Mouse (Mus musculus): ENCODE data around the gene BC049352.

BC049352 gene

GRCm38 (mm10) chr9:45241397-45241796 lies 59.6 kb downstream of the BC049352 start:
- in situ Hi-C loops (cut with MboI; ENCODE audit: low sequenced_read_pairs) = no loop called here

DNA sequence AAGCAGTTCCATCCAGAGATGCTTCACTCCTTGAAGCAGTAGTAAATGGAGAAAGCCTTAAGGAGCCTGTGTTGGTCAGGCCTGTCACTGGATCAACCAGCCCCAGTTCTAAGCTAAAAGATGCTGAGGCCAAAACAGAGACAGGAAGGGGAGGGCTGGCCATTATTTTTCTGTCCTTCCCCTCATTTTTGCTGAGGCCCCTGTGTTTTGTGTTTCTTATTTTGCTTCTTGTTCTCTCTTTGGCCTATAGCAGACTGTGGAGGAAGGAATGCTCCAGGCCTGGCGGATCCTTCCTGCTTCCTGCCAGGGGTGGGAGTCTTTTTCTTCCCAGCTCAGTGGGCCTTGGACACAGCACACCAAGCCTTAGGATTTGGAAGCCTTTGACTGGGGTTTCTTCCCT lies 63.6 kb downstream of the BC049352 start:
- in situ Hi-C loops (cut with MboI; ENCODE audit: low sequenced_read_pairs) = no loop called here

DNA sequence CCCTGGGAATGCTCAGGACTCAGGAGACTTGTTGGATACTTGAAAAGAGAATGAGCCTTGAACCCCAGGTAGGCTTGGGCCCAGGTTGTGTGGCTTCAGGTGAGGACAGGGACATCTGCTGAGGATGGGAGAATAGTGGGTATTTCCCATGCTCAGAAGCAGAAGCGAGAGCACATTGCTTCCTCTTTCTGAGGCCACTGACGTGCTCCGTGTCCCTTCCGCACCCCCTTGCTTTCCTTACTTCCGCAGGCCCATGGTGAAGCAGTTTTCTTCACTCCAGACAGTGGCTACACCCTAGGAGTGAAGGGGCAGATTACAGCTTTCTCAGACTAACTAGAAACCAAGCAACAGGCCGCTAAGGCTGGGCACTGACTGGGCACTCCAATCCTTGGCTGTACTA lies 64.3 kb downstream of the BC049352 start:
- in situ Hi-C loops (cut with MboI; ENCODE audit: low sequenced_read_pairs) = no loop called here

GRCm38 (mm10) chr9:45247536-45247935 lies 65.7 kb downstream of the BC049352 start:
- in situ Hi-C loops (cut with MboI; ENCODE audit: low sequenced_read_pairs) = no loop called here

- in situ Hi-C loops (cut with MboI; ENCODE audit: low sequenced_read_pairs) = no loop called here
These were observed 68.5 kb downstream of the BC049352 start for GRCm38 (mm10) chr9:45250306-45250705.

- in situ Hi-C loops (cut with MboI; ENCODE audit: low sequenced_read_pairs) = no loop called here
These were observed 69.5 kb downstream of the BC049352 start for GRCm38 (mm10) chr9:45251281-45251680.

GRCm38 (mm10) chr9:45251990-45252389 lies 70.2 kb downstream of the BC049352 start:
- in situ Hi-C loops (cut with MboI; ENCODE audit: low sequenced_read_pairs) = no loop called here

GRCm38 (mm10) chr9:45252395-45252794 lies 70.6 kb downstream of the BC049352 start:
- in situ Hi-C loops (cut with MboI; ENCODE audit: low sequenced_read_pairs) = no loop called here

DNA sequence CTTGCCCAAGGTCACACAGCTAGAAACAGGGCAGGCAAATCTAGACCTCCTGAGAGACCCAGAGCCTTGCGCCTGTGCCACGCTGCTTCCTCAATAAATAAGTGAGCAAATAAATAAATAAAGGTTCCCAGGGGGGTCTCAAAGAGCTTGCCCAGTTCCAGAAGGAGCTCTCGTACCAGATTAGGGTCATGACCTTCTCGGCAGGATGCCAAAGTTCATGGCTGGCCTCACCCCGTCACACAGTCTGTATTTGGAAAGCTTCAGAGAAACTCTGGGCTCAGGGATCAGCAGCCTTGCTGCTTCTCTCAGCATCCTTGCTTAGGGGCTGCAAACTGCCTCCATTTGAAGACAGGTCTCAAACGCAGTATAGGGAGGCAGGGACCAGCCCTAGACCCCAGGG lies 72.2 kb downstream of the BC049352 start:
- in situ Hi-C loops (cut with MboI; ENCODE audit: low sequenced_read_pairs) = no loop called here

DNA sequence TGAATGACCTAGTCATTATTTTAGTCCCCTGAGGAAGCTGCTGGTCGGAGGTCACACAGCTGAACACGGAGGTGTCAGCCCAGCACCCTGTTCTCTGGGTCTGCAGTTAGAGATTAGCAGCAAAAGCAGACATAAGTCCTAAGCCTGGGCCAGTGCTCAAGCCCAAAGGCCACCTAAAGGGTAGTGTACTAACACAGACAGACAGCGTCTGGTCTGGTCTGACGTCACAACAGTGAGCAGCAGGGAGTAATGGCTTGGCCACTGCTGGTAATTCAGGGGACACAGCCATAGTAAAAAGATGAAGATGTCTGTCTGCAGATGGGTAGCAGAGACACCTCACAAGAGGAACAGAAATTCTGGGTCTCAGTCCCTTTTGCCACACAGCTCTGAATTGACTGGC lies 72.8 kb downstream of the BC049352 start:
- in situ Hi-C loops (cut with MboI; ENCODE audit: low sequenced_read_pairs) = no loop called here

DNA sequence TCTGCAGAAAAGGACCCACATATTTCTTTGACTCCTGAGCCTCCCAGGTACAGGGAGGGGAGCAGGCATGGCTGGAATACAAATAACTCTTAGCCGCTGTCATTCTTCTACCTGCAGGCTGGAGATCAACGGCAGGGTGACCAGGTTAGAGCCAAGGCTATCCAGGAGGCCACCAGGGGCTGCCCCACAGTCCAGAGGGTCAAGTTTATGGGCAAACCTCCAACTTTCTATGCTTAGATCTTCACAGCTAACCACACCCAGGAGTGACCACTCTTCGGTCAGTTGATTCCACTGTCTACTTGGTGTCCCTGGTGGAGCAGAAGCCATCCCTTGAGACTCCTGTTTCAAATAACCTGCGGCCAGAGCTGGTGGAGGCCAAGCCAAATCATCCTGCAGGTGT lies 73.6 kb downstream of the BC049352 start:
- in situ Hi-C loops (cut with MboI; ENCODE audit: low sequenced_read_pairs) = no loop called here

DNA sequence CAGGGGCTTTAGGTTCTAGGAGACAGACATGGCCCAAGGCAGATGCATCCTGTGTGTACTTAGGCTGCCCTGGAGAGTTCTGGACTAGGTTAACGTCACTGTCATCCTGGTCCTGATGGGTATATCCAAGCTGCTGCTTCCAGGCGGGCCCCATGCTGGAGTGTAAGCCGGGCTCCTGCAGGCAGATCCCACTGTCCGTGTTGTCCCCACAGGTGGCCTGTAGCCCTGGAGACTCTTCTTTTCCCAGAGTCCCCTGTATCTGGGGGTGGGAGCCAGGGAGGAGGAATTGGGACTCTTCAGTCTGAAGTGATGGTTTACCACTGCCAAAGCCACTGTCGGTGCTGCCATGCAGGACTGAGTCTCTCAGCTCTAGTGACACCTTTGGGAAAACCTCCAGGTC lies 74.2 kb downstream of the BC049352 start:
- in situ Hi-C loops (cut with MboI; ENCODE audit: low sequenced_read_pairs) = no loop called here

DNA sequence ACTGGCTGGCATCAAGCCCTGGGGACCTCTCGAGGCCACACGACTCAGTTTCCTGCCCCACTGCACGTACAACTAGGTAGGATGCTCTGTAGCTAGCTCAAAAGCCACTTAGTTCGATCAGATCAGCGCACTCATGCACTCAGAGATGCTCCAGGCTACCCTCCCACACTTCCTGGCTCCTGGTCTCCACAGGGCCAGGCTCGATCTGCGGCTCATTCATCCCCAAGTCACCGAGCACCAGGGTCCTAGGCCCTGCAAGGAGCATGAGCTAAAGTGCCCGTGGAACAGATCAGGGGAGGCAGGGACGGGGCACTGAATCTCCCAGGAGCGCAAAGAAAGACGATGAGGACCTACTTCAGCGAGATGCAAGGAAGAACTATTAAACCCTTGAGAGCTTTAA lies 77.3 kb downstream of the BC049352 start:
- in situ Hi-C loops (cut with MboI; ENCODE audit: low sequenced_read_pairs) = no loop called here

DNA sequence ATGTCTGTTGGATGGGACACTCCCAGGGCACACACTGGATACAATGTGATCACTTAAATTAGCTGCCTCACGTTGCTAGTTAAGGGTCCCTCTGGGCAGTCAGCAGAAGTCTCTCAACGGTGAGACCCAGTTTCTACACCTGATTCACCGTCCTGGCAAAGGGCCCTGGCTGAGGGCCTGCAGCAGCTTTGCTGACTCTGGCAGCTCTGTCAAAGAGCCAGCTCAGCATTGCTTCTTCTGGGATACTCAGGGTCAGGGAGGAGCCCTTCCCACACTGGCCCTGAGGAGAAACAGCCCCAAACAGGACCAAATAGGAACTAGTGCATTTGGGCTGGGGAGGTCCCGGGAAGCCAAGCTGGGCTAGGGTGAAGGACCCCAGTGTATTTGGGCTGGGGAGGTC lies 79.7 kb downstream of the BC049352 start:
- in situ Hi-C loops (cut with MboI; ENCODE audit: low sequenced_read_pairs) = no loop called here

- in situ Hi-C loops (cut with MboI; ENCODE audit: low sequenced_read_pairs) = no loop called here
These were observed 80.1 kb downstream of the BC049352 start for GRCm38 (mm10) chr9:45261872-45262271.

GRCm38 (mm10) chr9:45267099-45267498 lies 85.3 kb downstream of the BC049352 start:
- in situ Hi-C loops (cut with MboI; ENCODE audit: low sequenced_read_pairs) = no loop called here

- in situ Hi-C loops (cut with MboI; ENCODE audit: low sequenced_read_pairs) = no loop called here
These were observed 86.3 kb downstream of the BC049352 start for GRCm38 (mm10) chr9:45268079-45268478.

DNA sequence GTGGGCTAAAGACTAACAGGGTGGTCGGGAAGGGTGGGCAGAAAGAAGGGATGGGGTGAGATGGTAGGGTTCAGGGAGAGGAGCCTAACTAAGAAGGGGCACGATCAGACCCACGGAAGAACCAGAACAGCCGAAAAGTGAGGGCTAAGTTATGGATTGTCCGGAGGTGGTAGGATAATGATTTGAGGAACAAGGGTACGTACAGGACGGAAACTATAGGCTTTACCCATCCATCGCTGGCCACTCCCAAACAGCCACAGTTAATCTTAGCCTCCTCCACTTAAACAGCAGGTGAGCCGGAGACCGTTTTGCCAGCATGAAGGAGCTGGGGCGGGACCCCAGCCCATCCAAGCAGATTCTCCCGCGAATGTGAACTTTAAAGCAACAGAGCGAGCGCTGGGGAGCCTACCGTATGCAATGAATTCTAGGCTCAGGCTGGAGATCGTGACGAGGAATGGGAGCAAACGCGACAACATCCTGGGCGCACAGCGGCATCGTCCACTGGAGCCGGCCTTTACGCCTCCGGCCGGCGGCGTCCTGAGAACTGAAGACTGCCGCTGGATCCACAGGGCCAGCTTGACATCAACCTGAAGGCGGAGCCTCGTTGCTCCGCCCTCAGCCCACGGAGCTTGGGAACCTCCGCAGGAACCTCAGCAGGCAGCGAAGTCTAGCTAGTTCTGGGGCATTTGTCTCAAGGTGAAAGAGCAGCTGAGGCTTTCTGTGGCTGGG lies 87.0 kb downstream of the BC049352 start, which contains the start of gene Il10ra:
Il10ra (minus strand) TSS at position 553 of the 729 bp plus-strand sequence.
- in situ Hi-C loops (cut with MboI; ENCODE audit: low sequenced_read_pairs) = no loop called here

DNA sequence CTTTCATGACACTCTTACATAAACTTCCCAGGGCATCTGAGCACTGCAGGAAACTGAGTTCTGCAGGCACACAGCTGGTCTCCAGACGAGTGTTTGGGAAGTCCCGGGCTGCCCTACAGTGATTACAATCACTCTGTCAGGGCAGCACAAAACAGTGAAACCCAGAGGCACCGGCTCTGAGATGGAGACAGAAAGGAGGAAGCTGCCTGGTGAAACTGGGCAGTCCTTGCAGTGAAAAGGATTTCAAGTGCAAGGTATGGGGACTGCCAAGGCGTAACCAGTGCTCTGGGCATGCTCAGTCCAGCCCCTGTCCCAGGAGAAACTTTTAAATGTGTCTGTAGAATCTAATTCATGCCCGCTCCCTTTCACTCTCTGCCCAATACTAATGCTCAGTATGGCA lies 90.4 kb downstream of the BC049352 start:
- in situ Hi-C loops (cut with MboI; ENCODE audit: low sequenced_read_pairs) = no loop called here

GRCm38 (mm10) chr9:45274218-45274617 lies 92.4 kb downstream of the BC049352 start:
- in situ Hi-C loops (cut with MboI; ENCODE audit: low sequenced_read_pairs) = no loop called here

DNA sequence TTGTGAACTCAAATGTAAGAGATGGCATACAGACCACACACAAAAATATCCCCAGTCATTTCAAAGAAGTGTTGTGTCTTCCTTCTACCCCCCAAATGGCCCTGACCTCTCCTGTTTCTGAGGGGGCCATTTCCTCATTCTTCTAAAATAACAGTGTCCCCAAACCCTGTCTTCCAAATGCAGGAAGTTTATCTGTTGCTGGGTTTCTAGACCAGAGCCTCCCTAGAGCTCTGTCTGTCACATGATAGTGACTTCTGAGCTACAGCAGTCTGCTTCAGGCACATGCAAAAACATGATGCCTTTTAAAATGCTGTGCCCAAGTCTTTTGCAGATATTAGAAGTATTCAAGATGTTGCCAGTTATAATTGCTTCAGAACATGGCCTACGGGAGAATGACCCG lies 92.8 kb downstream of the BC049352 start:
- in situ Hi-C loops (cut with MboI; ENCODE audit: low sequenced_read_pairs) = no loop called here

DNA sequence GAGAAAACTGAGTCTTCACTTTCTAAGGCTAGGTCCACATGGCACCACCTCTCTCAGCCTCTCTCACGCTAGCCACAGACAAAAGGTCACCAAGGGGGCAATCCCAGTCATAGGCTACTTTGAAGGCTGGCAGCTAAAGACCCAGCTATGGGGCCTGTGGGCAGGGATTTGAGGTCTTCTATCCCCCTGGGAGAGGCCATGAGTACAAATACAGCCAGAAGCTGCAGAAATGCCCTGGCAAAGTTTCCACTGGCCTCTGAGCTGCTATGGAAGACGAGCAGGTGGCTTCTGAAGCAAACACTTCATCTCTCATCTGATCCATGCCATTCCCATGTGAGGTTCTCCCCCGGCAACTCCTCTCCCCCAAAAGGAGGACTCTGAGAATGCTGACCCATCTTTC lies 98.3 kb downstream of the BC049352 start:
- in situ Hi-C loops (cut with MboI; ENCODE audit: low sequenced_read_pairs) = no loop called here

- in situ Hi-C loops (cut with MboI; ENCODE audit: low sequenced_read_pairs) = no loop called here
These were observed 99.1 kb downstream of the BC049352 start for GRCm38 (mm10) chr9:45280891-45281290.
